Mouse (Mus musculus) erythroblast, embryonic 14.5 days (primary cell): ENCODE results near the gene Nudt12.

Experiments
- GATA1 ChIP-seq: IDR thresholded peaks from 2 replicates; pipeline ENCODE4 v1.6.1; 2012; ENCODE audit warnings: low read length, inconsistent platforms, mixed read lengths
- TAL1 ChIP-seq: IDR thresholded peaks from 3 replicates; pipeline ENCODE4 v1.6.1; 2012; ENCODE audit warnings: low read length, inconsistent platforms, mixed read lengths

DNA sequence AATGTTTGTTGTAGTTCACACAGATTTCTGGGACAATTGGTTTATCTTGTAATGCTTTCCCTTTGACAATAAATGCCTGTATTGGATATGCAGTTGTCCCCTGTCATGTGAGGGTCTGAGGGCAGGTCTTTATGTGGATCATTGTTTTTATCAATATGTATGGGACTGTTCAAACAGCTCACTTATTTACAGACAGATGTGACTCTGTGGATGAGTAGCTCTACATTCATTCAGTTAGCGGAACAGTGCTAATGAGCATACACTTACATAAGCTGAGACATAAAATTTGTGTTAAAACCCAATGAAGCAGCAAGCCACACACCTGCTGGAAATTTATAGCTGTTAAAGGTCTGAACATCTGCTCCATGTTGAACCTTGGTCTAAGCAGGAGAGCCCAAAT, 56.1 kb downstream of the Nudt12 start:
- TF ChIP-seq GATA1 (no peak), TAL1 (no peak)
